Mouse (Mus musculus): ENCODE results near the gene Drd2. TPM values are rescaled to one million over a fixed set of nuclear protein-coding genes. Genes with fewer than 3 reads are reported as not detected.

Drd2 gene
- polyA plus RNA-seq (2015; fragmentation: Nextera tagmentation; extraction: Ambion mirVana): not detected in 2 replicates

GRCm38 (mm10) chr9:49340136-49341043, at the start of gene Drd2:
Drd2 (plus strand) TSS chr9:49340627.

GRCm38 (mm10) chr9:49426921-49427320, 86.5 kb downstream of the Drd2 start, which contains the start of gene Ankk1:
Ankk1 (minus strand) TSS chr9:49427021.

Other genes starting within 250 kb of the Drd2 start
- gene Gm4894, start 90.1 kb upstream of the Drd2 start, polyA plus RNA-seq (2015; fragmentation: Nextera tagmentation; extraction: Ambion mirVana): not detected in 2 replicates
- gene Ankk1, start 86.4 kb downstream of the Drd2 start, polyA plus RNA-seq (2015; fragmentation: Nextera tagmentation; extraction: Ambion mirVana): not detected in 2 replicates
- 0.52 and 0.60 TPM in 2 replicates for gene Ttc12, start 145.6 kb downstream of the Drd2 start, polyA plus RNA-seq (2015; fragmentation: Nextera tagmentation; extraction: Ambion mirVana)

All from skeletal muscle tissue, postnatal 0 days (tissue).